Mouse (Mus musculus): ENCODE measurements at regions not wholly inside any gene's neighbourhood (a gene's known extent, or its start where the extent isn't known, plus 50 kb on each side); places are given as distances from the start of the nearest gene placed in this dataset.

DNA sequence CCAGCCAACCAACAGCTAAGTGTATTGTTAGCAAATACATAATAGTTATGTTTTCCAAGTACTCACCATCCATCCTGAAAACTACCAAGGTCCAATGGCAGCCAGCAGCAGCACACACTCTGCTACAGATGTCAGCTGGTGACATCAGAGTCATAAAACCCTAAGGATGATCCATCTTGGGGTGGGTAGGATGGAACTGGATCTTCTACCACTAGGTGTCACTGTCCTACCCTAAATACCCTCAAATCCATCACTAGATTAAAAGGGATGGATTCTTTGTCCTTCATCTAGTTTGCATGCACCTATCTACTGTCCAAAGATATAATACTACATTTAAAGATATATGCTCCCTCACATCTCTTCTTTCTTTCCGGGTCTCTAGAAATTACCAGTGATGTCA is 317.7 kb downstream of the Tmem135 start:
- TF ChIP-seq CTCF (IDR thresholded peaks at IDR 0.05; ENCODE audit: low read depth) (peak; percentile 80), EP300 (optimal IDR thresholded peaks at IDR 0.05) (no peak)

All from stomach, postnatal 0 days (tissue).